Mouse (Mus musculus): ENCODE measurements around the gene Tmem232.
"Not testable (repeated sequence)": the region's sequence is repeated elsewhere in the genome, so short reads cannot be mapped to it uniquely, and the experiment has no call there.

The Tmem232 gene

DNA sequence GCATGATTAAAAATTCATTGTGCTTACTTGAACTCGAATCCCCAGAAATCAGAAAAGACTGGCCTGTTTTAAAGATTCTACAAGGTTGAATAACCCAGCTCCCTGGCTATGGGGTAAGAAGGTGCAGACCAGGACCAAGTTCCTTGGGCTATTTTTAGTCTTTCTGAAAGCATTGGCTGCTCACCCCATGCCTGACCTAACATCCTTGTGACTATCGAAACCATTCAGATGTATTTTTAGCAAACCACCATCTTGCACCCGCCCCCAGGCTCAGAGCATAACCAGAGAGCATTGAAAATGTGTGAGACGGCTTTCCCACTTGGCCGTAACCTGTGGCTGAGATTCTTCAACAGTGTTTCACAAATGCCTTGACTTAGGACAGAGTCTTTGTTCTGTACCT lies 13.1 kb downstream of the Tmem232 start:
- peak in 1 of 2 experiments; percentile 9 for DNase-seq

DNA sequence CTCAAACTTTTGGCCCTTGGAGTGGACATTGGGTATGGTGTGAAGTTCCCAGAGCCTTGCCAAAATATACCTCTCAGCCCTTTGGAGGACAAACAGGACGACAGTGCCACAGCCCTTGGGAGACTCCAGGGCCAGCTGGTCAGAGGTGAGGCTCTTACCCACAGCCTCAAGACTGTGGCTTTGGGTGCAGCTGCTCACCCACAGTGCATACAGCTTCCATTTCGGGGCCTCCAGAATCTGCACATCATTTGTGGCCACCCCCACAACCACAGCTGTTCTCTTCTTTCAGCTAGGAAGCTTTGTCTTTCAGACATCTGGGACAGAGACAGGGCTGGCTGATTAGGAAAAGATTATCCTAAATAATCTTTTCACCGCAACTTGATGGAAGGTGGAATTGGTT lies 27.1 kb downstream of the Tmem232 start:
- no peak for DNase-seq

GRCm38 (mm10) chr17:65484654-65485053 lies 55.9 kb downstream of the Tmem232 start:
- DNase-seq = no peak

GRCm38 (mm10) chr17:65476747-65477146 lies 63.8 kb downstream of the Tmem232 start:
- DNase-seq = no peak

DNA sequence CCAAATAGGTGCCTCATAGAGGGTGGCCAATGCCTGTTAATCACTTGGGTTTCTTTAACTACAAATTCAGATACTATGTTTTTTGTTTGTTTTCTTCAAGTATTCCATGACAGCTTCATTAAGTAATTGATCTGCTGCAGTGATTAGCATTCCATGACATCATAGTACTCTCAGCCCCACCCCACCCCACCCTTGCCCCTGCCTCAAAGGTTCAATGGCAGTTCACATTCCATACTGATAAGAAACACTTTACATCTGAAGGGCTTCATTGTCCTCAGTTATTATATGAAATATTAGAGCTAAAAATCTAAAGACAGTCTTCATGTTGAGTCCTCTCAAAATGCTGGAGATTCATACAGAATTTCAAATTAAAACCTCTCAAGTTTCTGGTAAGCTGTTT lies 89.8 kb downstream of the Tmem232 start:
- DNase-seq = no peak

DNA sequence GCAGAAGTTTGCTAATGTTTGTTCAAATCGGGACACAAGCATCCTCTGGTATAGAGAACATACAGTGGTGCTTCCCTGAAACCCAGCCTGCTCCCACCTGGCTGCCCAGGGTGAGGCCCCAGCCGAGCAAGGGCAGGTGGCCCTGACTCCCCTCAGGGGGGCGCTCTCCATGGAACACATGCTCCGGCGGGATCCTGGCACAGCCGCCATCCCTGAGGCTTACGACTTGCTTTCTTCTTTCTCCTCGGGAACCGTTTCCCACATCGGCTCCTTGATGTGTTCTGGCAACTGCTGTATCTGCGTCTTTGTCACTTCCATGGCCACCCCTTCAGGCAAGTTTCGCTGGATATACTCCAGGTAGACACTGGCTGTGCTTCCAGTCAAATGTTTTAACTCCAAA lies 102.7 kb downstream of the Tmem232 start:
- not testable (repeated sequence) for DNase-seq

GRCm38 (mm10) chr17:65419124-65419523 lies 121.5 kb downstream of the Tmem232 start:
- no peak for DNase-seq

GRCm38 (mm10) chr17:65405309-65405708 lies 135.3 kb downstream of the Tmem232 start:
- no peak for DNase-seq

- DNase-seq = no peak
These were observed 139.7 kb downstream of the Tmem232 start for GRCm38 (mm10) chr17:65400914-65401313.

GRCm38 (mm10) chr17:65384411-65384962 lies 156.1 kb downstream of the Tmem232 start:
- no peak for DNase-seq

- DNase-seq = no peak
These were observed 170.4 kb downstream of the Tmem232 start for GRCm38 (mm10) chr17:65370034-65370780.

GRCm38 (mm10) chr17:65365535-65366254 lies 174.9 kb downstream of the Tmem232 start:
- no peak for DNase-seq

GRCm38 (mm10) chr17:65351836-65352235 lies 188.7 kb downstream of the Tmem232 start:
- DNase-seq = no peak

DNA sequence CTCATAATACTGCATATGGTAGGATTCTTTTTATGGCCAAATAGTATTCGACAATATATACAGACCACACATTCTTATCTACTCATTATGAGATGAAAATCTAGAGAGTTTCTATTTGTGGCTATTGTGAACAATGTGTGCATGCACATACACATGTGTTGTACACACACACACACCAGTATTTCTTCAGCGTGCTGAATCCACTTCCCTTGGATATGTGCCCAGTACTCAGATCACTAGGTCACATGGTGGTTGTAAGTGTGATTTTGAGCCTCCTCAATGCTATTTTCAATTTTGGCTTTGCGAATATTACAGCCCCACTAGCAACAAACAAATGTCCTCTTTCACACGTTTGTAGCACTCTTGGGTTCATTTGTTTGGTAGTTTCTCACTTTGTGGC lies 200.6 kb downstream of the Tmem232 start:
- DNase-seq = no peak

GRCm38 (mm10) chr17:65330759-65331158 lies 209.8 kb downstream of the Tmem232 start:
- no peak for DNase-seq

GRCm38 (mm10) chr17:65325249-65325648 lies 215.3 kb downstream of the Tmem232 start:
- DNase-seq = peak; percentile 10 to 14

GRCm38 (mm10) chr17:65320623-65321022 lies 220.0 kb downstream of the Tmem232 start:
- no peak for DNase-seq

- DNase-seq = no peak
These were observed 240.6 kb downstream of the Tmem232 start for GRCm38 (mm10) chr17:65299946-65300345.

GRCm38 (mm10) chr17:65297831-65298230 lies 242.8 kb downstream of the Tmem232 start:
- DNase-seq = no peak

DNA sequence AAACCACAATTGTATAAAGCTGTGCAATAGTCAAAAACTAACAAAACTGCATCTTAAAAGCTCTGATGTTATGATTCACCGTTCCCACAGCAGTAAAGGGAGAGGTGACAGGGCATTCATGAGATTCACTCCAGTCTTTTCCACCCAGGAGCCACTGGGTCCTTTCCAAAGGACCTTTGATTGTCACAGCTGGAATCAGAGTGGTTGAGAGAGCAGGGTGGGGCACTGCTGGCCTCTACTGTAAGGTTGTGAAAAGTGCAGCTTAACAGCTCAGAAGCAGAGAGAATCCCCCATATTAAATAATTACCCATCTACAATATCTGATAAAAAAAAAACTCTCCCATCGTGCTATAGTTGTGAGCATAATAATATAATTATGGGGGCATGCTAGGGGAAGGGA lies 288.4 kb downstream of the Tmem232 start:
- DNase-seq = no peak

DNA sequence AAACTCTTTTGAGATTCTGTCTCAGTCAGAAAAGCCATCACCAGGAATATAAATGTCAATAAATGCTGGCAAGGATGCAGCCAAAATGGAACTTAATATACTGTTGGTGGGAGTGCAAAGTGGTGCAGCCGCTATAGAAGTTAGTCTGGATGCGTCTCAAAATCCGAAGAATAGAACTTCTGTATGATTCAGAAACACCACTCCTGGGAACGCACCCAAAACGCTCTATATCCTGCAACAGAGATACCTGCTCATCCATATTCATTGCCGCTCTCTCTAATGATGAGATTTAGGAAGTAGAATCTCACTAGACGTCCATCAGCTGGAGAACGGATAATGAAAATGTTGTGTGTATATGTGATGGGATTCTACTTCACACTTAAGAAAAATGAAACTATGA lies 290.3 kb downstream of the Tmem232 start:
- no peak for DNase-seq

DNA sequence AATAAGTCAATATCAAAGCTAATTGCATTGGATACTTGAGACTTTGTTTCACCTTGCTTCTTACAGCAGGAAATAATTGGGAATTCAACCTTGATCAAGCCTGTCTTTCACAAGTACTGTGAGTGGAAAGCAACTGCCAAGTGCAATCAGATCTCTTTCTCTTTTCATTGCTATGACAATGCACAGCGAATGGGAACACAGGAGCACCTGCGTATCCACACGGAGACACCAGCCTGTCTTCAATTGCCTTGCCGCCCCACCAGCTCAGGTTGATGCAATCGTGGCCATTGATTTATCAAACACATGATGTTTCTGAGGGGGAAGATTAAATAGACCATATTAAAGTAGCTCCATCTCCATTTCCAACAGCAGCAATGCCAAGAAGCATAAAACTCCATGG lies 296.9 kb downstream of the Tmem232 start:
- no peak for DNase-seq

DNA sequence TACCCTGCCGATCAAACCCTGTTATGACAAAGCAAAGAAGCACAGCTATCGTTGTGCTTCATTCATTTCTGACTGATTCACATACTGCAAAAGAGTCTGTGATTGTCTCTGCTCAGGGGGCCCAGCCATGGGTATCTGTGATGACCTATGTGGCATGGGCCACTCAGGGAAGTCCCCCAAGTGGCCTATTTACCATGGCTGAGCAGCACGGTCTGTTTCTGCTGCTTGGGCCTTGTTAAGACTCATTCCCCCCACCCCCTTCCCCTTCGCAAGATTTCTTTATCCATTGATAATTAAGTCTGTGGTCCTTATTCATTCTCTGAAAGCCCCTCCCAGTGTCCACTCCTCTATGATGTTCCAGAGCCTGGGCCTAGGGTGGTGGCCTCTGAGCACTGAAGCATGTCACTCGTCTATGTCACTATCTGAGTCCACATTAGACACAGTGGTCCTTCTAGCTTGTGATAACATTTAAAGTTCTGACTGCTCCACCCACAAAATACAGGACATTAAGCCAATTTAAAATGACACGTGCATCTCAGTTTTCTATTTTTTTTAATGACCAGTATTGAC lies 315.1 kb downstream of the Tmem232 start:
- DNase-seq = no peak

- not testable (repeated sequence) for DNase-seq
These were observed 318.9 kb downstream of the Tmem232 start for GRCm38 (mm10) chr17:65221687-65222086.
